Mouse (Mus musculus) c-Kit-positive CD71-positive TER-119-negative erythroid progenitor cells, embryonic 14.5 days (primary cell): ENCODE data around the gene Tor4a.

Source experiments
- DNase-seq: peaks from one replicate; pipeline ENCODE4 v3.0.0-alpha.2; 2013; ENCODE audit warnings: low read depth

Gene Tor4a

DNA sequence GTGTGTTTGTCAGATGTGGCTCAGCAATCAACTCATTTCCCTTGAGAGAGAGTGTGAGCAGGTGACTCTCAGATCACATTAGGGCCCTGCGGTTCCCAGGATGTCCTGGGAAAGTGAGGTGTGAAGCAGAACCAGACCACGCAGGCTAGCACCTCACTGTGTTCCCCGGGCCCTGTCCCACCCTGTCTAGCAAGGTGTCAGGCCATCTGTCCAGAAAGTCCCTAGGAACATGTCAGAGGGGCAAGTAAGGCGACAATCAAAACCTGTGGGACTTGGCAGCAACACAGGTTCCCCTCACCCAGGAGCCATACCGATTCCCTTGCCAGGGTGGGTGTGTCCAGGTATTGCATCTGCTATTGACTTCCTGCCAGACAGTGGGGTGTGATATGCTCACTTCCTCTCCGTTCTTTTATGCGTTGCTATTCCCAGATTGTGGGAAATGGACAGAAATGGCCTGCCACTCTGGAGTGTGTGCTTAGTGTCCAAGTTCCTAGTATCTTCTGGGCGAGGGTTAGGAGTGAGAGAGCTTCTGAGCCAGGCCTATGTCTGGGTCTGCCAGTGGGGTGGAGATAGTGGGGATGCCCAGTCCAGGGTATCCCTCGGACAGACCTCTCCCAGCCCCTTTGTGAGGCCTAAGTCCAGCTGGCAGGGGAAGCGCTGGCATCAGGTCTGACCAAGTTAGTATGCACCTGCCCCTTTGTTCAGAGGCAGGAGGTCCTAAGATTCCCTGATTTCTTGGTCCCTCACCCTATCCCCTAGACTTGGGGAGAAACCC, 26.2 kb downstream of the Tor4a start:
- no peak for DNase-seq

DNA sequence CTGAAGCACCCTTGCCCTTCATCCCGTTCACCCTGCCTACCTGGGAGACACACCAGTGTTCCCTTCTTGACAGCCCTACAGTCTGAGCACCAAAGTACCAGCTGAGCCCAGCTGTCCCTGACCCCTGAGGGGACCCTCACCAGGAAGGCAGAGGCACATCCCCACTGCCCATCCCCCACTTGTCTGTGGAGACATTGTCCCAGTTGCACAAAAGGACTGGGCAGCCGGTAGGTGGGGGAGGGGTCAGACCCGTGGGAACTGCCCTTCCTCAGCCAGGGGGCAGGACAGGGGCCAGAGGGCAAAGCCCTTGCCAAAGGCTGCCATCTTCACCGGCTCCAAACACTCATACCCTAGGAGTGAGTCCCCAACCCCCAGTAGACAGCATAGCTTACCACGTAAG, 26.9 kb downstream of the Tor4a start:
- DNase-seq: no peak

DNA sequence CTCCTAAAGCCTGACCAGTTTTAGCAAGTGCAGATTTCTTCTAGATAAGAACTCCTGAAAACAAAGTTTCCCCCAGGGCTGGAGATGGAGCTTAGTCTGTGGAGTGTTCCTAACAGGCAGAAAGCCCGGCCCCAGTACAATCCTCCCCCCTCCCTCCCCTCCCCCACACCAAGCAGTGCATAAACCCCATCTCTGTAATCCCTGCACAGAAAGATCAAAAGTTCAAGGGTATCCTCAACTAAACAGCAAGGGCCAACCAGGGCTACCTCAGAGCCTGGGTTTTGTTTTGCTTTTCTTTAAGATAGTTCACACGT, 28.1 kb downstream of the Tor4a start:
- DNase-seq: no peak

DNA sequence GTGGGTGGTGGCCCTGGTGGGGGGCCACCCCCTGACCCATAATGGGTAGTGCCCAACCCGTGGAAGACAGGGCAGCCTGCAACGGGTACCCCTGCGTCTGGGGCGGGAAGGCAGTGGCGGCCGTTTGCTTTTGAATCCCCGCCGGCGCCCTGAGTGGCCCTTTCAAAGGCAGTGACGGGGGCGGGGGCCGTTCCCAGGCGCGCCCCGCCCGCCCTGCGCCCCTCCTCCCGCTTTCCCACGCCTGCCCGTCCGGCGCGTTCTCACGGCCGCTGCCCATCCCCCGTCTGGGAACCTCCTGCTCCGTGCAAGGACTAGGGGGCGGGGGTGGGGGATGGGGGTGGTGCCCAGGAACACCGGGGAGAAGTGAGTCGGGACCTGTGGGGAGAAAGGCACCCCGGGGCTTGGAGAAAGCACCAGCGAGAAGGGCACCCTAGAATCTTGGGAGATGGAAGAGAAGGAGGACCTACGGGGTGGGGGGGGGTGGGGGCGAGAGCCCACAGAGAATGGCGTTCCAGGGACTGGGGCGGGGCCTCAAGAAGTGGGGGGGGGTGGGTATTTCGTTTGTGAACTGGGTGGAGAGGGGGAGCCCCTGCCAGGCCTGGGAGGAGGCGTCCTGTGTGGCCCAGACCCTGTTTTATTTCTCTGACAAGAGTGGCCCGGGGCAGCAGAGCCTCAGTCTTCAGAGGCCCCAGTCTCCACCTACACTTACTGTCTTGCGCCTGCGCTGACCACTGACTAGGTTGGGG, 28.6 kb downstream of the Tor4a start:
- DNase-seq: peak; percentile 35

DNA sequence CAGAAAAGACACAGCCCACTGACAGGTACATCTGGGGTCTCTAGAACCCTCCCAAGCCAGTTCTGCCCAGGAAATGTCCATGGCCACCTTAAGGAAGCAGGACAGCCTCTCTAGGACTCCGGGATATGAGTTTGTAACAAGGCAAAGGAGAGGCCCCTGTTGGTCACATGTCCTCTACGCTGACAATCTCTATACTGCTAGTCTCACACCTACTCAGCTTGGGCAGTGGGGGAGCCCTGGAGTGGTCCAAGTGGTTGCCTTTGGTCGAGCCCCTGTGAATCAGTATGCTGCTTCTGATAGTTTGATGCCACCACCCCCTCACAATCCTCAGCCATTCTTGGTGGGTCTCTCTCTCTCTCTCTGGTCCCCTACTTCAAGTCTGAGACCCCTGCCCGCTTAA, 29.2 kb downstream of the Tor4a start:
- no peak for DNase-seq

DNA sequence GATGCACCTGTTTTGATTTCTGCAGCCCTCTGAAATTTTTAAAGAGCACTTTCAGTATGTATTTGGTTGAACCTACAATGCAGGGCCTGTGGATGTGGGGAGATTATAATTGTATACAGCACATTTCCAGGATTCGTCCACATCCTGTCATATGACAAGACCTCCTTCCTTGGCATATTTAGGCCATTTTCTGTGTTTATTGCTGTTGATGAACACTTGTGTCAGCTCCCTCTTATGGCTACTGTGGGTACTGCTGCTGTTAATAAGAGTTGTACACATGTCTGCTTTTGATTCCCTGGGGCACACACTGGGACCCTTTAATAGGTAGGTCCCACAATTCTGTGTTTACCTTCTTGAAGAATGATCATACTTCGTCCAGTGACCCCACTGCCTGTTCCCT, 39.0 kb downstream of the Tor4a start:
- peak; percentile 71 for DNase-seq

DNA sequence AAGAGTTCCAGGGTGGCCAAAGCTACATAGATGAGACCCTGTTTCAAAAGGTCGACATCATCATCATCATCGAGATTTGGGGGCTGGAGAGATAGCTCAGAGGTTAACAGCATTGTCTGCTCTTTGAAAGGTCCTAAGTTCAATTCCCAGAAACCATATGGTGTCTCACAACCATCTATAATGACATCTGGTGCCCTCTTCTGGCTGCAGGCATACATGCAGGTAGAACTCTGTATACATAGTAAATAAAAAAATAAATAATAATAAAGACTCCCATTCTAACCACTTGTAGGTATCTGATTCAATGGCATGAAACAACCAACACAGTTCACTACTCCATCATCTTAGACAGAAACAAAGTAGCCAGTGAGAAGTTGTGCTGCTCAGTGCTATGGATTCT, 39.7 kb downstream of the Tor4a start:
- no peak for DNase-seq

DNA sequence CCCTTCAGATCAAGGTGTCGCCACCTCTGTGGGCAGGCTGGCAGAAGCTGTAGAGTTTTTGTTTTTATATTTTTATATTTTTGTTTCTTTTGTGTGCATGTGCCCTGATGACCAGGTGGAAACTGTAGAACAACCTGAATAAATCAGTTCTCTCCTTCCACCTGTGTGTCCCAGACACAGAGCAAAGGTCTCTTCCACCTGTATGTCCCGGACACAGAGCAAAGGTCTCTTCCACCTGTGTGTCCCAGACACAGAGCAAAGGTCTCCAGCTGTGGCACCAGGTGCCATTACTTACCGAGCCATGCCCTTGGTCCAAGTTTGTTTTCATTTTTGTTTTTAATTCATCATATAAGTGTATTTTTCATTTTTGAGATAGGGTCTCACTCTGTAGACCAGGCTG, 40.5 kb downstream of the Tor4a start:
- no peak for DNase-seq

DNA sequence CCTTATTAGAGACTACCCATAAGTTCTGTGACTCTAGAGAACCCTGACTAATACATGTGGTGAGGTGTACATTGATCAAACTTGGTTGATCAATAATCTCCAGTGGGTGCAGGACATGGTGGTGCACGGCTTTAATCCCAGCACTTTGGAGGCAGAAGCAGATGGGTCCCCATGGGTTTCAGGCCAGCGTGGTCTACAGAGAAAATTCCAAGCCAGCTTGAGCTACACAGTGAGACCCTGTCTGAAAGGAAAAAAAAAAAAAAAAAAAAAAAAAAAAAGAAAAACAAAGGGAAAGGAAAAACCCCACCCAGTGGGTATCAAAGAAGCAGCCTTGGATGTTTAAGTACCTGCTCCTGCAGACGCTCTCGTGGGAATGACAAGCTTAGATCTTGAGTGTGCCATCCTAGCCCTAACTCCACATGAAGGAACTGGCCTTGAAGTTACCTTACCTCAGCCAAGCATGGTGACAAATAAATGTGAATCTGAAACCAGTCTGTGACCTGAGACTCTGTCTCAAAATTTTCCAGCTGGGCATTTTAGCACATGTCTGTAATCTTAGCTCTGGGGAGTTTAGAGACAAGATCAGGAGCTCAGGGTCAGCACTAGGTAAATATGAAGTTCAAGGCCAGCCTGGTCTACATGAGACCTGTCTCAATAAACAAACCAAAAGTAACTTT, 45.3 kb downstream of the Tor4a start:
- no peak for DNase-seq

DNA sequence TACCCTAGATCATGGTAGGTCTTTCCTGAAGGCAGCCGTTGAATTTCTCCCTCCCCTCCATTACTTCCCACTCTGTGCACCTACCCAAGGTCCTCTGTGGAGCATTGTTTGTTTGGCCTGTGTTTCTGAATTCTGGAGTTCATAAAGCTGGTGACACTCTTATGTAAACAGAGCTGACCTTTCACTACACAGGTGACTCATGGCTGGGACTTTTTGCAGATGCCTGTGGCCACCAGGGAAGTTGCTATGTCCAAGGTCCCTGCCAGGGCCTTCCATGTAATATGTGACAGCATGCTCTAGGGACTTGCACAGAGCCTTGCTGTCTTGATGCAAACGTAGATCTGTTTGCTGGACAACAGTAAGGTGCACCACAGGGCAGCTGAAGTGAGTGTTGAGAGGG, 47.0 kb downstream of the Tor4a start:
- DNase-seq: no peak

DNA sequence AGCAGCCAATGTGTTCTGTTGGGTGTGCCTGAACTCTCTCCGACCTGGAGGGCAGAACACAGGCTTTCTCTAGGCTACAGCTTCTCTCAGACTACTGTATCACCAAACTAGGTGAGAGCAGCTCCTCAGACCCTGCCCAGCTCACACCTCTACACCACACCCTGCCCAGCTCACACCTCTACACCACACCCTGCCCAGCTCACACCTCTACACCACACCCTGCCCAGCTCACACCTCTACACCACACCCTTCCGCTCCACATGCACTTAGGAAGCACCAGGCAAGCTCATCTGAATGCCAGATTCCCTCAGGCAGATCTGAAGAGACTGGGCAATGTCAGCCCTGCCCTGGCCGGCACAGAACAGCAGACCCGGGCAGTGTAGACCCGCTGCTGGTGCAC, 48.8 kb downstream of the Tor4a start:
- DNase-seq: no peak

DNA sequence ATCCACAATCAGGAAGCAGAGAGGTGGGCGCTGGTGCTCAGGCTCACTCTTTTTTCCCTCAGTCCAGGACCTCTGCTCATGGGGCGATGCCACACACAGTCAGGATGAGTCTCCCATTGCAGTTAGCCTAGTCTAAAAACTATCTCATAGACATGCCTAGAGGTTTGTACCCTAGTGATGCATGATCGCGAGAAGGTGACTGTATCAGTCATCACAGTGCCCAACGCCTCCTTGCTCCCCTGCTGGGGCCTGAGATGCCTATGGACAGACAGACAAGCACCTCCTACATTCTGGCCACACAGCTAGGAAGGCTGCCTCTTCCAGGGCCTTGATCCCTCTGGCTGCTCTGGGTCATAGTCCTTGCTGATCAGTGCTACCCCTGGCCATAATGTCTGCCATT, 49.3 kb downstream of the Tor4a start:
- DNase-seq: no peak

DNA sequence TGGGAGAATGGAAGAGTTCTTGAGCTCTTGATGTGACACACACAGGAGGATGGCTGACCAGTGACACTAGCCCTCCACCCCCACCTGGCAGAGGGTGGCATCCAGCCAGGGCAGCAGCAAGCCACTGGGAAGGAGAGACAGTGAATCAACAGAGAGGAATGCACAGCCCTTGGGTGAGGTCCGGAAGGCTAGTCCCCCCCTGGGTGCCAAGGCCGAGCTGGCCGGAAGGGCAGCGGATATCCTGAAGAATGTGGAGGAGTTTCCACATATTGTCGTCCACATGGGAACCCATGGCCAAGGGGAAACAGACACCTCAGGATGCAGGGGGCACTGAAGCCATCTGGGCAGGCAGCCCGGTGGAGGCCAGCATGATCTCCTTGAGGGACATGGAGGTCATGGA, 51.3 kb downstream of the Tor4a start:
- DNase-seq: no peak
